Mouse (Mus musculus) heart, postnatal 10 days (tissue): ENCODE measurements at regions not wholly inside any gene's neighbourhood (a gene's known extent, or its start where the extent isn't known, plus 50 kb on each side); places are given as distances from the start of the nearest gene placed in this dataset.

Experiments used
- DNase-seq, 2 experiments: peaks; one replicate each; pipeline ENCODE4 v3.0.0; 2021
- intact Hi-C: fragments of 180-260 bp; cut with DNase I; formaldehyde crosslinking; loops from one replicate; pipeline ENCODE4 v1.15.1; 2025

DNA sequence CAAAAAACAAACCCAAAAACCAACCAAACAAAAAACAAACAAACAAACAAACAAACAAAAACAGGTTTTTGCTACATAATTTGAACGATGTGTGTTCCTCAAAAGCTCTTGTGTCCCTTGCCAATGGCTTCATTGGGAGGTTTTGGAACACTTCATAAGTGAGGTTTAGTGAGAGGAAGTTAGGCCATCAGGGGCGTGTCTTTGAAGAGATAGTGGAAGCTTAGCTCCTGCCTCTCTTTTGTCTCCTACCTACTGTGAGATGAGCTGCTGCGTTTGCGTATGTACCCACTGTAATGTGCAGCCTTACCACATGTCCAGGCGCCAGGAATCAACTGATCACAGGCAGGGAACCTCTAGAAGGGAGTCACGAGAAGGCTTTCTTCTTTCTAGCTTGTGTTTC, 107.3 kb upstream of the Slc4a7 start:
- no peak for DNase-seq
- intact Hi-C loops: no loop called here

DNA sequence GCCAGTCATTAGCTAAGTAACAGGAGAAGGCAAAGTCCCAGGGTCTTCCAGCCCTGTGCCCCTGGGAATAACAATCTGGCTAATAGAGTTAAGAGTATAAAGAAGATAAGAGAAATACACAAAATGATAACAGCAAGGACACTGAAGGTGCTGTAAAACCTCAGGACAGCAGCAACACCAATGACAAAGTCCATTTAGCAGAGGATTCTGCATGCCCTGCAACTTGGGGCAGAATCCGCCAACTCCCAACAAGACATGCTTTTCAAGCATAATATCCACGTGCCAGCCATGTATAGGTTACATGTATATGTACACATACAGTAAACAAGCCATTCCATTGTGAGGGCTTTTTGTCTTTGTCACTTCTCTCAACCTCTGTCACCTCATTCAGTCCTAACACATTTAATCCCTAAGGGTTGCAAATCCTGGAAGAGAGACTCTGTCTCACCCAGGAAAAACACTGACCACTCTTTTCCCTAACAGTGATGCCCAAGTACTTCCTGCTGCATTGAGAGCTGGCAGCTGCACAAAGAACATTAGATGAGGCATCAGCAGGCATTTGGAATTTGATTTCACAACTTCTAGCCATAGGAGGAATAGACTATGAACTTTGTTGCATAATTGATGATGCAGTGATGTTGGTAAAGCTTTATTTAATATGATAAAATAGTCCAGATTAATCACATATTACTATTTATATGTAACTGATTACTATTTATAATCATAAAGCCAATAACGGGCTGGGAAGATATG, 105.8 kb upstream of the Slc4a7 start:
- intact Hi-C loops: no loop called here

DNA sequence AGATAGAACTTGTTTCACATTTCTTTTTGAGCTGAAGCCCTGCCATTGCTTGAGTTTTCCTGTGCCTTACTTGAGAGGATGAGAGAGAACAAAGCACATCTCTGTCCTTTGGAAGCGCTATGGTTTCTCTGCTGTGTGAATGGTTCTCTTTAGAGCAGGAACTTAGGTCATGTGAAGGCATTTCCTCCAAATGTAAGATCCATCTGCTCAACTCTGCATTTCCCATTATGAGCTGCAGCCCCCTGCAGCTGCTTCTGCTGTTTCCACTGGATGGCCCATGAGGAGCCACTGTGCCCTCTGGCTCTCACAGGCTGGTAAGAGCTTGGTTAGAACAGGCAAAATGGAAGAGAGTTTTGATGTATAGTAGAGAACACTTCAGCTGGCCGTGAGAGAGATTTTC, 102.5 kb upstream of the Slc4a7 start:
- peak; percentile 16 to 18 for DNase-seq
- intact Hi-C loops: no loop called here

More for the DNA sequence above, 105.8 kb upstream of the Slc4a7 start:
- DNase-seq: no peak

DNA sequence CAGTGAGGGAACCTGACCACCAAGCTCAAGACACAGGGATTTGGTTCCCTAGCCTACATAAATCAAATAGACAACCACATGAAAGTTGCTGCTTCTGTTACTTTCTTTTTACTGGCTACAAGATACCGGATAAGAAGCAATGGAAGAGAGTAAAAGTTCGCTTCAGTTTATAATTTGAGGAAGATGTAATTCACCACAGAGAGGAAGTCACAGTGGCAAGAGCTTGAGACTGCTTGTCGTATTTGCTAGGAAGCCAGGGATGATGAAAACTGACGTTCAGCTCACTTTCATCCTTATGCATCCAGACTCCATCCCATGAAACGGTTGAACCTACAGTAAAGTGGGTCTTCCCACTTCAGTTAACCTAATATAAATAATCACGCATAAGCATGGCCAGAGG, 102.1 kb upstream of the Slc4a7 start:
- intact Hi-C loops: loop anchor here (5.0 kb wide), 1 partner anchor 102 kb away; the partner anchor contains the start of gene Slc4a7
- DNase-seq: no peak

DNA sequence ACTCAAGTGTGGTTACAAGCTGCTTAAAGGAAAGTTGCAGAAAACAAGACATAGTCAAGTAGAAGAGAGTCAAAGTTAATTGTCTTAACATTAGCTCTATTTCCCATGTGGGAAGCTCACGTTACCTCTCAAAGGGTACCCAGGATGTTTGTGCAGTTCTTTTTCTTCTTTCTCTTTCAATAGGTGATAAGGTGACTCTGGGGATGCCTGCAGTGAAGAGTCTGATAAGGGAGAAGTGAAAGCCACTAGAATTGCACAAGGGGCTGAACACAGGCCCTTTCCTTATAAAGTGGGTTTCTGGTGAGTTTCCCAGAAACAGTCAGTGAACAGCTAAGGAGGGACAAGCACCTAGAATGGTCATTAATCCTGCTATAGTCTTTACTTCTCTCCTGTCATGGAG, 98.6 kb upstream of the Slc4a7 start:
- intact Hi-C loops: loop anchor here (5.0 kb wide), 1 partner anchor 99 kb away; the partner anchor contains the start of gene Slc4a7
- no peak for DNase-seq

DNA sequence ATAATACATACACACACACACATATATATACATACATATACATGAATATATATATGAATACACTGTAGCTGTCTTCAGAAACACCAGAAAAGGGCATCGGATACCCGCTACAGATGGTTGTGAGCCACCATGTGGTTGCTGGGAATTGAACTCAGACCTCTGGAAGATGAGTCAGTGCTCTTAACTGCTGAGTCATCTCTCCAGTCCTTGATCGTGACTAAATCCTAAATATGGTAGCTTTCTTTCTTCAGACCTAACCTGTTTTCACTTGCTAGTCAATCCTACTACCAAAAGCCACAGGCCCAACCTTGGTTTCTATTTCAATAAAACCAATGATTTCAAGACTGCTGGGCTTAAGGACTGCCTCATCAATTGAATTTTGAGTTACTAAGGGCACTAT, 95.0 kb upstream of the Slc4a7 start:
- intact Hi-C loops: no loop called here
- no peak for DNase-seq

DNA sequence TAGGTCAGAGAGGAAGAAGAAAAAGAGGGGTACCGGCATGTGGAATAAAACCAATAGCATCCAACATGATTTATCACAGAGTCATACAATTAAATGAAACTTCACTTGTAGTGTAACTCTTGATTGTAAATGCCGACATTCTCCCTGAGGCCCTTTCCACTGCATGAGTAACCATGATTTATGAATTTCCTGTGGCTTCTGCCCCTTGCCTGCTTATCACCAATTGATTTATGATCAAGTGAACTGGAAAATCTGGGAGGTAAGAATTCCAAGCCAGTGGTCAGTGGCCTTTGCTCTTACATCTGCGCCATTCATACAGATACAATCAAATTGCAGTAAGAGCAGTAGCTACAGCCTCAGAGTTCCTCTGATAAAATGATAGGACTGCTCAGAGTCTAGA, 89.8 kb upstream of the Slc4a7 start:
- intact Hi-C loops: no loop called here
- DNase-seq: no peak

DNA sequence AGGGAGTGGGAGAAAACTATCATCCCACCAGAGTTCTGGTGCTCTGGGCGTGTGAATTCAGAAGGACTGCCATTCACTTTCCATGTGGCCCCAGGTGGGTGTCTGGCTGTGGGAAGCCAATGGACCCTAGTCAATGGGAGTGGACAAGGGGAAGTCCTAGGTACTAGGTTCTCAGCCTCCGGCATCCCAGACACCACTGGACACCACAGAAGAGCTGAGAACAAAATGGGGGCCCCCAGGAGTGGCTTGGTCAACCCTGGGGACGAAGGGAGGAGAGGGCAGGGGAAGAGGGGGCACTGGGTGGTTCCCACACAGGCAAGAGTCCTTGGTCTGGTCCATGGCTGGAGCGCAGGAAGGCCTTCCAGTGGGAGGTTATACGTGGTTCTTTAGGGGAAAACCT, 81.8 kb upstream of the Slc4a7 start:
- intact Hi-C loops: no loop called here
- no peak for DNase-seq

DNA sequence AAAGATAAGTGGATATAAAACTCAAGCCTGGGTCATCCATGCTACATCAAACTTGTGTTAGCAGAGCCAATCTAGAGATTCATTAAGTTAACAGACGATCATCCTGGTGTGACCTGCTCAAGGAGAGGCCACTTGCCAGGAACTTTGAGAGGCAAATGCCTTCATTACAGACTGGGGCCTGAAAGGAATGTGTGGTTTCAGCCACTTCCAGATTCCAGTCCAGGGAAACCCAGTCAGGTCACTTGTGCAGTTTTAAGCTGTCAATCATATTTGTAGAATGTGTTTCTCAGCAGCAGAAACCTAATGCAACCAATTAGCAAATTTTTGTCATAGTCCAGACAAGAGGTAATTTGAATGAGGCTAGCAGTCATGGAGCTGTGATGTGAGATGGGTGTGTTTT, 73.4 kb upstream of the Slc4a7 start:
- intact Hi-C loops: no loop called here
- DNase-seq: no peak

DNA sequence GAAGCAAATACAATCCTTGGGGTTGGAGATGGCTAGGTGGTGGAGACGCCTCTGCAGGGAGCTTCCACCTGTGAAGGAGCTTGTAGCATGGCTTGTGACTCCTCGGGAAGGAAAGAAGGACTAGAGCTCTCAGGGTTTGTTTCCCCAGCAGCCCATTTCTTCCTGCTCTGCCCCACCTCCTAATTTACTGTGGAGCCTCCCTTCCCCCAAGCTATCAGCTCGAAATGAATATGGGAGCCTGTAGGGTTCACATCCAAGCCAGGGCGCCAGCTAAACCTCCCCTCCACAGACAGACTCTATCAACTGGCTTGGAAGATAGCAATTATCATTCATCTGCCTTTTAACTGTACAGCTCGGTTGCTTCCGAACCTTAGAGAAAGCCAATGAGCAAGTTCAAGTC, 70.3 kb upstream of the Slc4a7 start:
- intact Hi-C loops: loop anchor here (2.0 to 10.0 kb wide), 2 partner anchors 71 to 287 kb away; partner anchors contain the start of genes Il3ra and Slc4a7
- DNase-seq: no peak

DNA sequence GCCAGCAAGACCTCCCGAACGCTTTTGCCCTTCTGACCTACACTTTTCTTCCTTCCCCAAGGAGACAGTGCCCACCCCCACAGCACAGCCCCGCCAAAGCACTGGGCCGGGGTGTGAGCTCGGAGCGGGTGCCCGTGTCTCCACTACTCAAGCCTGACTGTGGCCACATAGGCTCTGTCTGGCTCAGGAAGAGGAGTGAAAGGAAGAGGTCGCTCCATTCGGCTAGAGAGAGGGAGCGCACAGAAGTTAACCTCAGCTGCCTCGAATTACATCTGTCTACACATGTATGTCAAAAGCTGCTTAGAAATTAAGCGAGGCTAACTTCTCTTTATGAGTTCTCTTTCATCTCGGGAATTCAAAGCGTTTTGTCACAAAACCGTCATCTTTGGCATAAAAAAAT, 69.6 kb upstream of the Slc4a7 start:
- DNase-seq: peak; percentile 17 to 29
- intact Hi-C loops: loop anchor here (2.0 to 10.0 kb wide), 2 partner anchors 70 to 288 kb away; partner anchors contain the start of genes Il3ra and Slc4a7

DNA sequence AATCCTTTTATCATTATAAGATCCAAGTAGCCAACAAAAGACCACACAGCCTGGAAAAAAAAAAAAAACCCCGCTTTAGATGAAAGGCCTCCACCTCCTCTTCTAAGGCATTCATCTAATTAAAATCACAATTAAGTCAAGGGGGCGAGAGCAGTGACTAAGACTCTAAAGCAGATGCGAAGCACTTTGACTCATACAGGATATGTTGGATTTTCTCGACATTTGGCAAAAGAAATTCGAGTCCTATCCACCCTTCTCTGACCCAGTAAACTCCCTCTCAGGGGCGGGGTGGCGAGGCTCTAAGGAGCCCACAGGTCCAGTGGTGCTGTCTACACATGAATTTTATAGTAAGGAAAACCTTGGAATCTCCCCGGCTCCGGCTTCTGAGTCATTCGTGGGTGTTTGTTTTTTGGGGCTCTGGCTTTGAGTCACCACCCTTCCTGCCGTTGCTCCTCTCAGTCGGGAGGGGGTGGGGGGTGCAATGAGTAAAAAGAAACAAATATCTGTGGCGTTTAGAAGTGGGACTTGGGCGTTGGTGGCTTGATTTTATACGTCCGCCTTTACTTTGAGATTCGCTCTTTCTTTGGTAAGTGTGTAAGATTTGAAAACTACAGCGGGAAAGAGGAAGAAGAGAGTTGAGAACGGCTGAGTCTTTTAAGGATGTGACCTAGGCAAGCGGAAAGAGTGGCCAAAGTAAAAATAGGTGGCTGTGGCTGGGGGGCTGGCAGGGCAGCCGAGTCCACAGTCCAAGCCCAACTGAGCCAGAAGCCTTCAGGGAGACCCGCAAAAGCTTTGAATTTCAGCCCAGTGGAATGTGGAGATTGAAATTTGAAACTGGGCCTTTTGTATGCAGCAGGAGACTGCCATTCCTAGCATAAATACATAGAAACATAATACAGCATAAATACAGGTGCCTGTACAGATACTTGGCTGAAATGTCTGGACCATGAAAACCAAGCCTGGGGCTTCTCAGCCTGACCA, 68.8 kb upstream of the Slc4a7 start:
- peak; percentile 63 for DNase-seq
- intact Hi-C loops: loop anchor here (2.0 to 10.0 kb wide), 2 partner anchors 70 to 288 kb away; partner anchors contain the start of genes Il3ra and Slc4a7

DNA sequence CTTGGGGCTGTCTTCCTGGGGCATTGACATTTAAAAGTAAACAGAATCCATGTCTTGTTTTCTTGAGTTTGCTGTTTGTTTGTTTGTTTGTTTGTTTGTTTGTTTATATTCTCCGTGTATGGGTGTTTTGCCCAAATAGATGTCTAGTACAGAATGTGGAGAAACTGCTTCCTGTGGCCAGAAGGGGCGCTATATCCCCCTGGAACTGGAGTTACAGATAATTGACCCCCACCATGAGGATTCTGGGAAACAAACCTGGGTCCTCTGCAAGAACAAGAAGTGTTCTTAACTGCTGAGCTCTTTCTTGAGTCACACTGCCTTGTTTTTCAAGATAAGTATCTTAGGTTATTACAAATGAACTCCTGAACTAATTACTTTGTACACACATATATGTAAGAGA, 68.1 kb upstream of the Slc4a7 start:
- intact Hi-C loops: loop anchor here (10.0 kb wide), 1 partner anchor 289 kb away; the partner anchor contains the start of gene Il3ra
- DNase-seq: peak in 1 of 2 experiments; percentile 5

DNA sequence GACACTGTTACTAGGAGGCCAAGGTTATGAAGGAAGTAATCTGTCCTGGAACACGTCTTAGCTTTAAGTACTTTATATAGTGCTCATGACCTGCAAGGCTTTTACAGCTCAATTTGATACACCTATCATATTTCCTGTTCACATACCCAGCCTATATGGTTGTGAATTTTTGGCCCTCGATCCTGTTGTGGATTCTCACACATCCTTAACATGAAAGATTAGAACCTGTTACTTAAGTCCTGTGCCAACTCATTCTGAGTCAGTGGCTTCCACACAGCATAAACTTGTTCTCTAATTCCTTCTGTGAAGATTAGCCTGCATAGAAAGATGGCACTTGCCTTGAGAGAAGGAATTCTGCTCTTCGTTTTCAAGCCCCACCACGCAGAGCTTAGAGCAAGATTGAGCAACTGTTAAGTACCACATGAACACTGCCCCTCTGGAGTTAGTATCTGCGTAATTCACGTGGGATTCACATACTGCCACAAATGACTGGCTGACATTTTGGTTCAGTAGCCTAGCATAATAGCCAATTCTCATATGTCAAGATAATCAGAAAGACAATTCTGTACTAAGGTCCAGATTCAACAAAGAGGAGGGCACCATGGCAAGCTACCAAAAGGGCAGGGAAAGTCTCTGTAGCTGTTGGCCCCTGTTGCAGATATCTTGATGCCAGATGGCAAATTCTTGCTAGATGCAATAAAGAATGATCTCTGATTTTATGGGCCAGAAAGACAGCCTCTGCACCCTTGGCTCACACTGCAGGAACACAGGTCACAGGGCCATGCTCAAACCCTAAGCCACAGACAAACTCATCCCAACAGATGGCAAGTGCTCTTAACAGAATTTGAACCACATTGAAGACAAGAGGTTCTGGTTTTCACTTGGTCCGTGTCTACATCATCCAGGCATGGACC, 62.7 kb upstream of the Slc4a7 start:
- intact Hi-C loops: loop anchor here (10.0 kb wide), 1 partner anchor 295 kb away; the partner anchor contains the start of gene Il3ra
- no peak for DNase-seq

DNA sequence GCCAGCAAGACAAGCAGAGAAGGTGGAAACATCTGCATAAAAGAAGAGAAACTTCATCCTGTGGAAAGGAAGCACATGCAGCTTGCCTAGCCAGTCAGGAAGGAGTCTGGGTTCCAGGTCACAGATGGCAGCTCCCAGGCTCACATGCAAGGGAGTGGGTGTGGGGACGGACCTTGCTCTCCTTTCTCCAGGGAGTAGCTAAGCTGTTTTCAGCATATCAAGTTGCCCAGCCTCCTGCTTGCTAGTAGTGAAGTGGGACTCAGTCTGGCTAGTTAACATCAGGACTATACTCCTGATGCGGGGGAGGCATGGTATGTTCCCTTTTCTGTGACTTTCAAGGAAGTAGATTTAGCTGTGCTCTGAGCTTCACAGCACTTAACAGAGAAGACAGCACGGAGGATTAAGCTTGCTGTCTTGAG, 62.0 kb upstream of the Slc4a7 start:
- DNase-seq: peak in 1 of 2 experiments; percentile 5
- intact Hi-C loops: no loop called here

DNA sequence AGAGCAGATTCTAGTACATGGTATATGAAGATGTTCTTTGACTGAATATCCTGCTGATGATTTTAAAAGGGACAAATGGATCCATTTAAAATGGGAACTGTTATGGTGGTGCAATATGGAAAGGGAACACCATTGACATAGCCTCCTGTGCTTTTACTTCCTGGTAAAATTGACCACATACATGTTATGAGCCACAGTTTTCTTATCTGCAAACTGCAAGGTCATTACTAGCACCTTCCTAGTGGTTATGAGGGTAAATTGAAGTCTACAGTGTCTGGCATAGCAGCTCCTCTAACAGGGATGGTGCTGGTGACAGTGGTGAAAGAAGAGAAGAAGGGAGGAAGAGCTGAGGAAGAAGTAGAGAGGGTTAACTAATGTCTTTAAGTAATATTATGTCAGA, 61.5 kb upstream of the Slc4a7 start:
- intact Hi-C loops: no loop called here
- DNase-seq: no peak

DNA sequence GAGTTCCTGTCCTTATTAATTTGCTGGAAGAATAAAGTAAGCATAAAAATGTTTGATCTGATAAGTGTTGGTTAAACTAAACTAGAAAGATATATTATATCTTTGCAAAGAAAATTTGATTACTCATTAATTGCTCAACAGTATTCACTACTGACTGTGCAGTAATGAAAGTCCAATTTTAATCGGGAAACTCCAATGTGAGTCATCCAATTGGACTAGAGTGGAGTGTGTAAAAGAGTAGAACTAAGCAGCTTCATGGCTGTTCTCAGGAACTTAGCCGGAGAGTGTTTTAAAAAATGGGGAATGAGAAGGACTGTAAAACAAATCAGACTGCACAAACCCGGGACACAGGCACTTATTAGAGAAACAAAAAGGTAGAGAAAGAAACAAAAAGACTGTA, 58.5 kb upstream of the Slc4a7 start:
- DNase-seq: no peak
- intact Hi-C loops: no loop called here

DNA sequence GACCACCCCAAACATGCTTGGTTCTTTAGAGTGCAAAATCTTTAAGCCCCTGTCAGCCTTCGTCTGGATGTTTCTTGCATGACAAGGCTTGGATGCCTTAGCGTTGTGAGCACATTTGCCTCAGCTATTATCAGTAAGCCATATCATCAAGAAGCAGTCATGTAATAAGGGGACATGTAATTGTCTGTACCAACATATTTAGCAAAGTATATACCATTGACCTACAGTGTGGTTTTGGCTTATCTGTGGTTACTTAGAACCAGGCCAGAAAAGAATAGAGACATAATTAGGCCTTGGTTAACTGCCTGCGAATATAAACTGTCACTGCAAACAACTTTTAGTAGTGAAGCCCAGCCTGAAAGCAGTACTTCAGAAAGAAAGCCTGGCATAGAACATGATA, 57.0 kb upstream of the Slc4a7 start:
- DNase-seq: no peak
- intact Hi-C loops: no loop called here
